Comparison of ENCODE assay signal across 8 mouse cellular contexts in the genomic region with DNA sequence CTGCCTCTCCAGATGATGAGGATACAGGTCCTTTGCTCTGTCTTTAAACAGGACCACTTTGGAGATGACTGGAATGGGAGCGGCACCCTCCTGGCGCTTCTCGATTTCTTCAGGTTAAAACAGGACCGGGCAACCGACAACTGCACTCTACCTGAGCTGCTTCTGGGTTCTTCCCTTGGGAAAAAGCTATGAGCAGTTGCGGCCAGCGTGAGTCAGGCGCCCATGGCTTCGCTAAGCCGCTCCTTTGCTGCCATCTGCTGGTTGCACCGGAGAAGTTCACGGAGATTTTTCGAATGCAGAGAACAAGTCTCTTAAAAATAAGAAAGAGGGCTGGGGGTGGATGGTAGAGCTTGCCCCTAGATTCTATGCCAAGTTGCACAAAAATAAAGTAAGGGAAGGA. TPM values are rescaled to one million over a fixed set of nuclear protein-coding genes. Genes with fewer than 3 reads are reported as not detected.
DNase-seq lines count a peak whose midpoint lies in the region; ATAC-seq and TF ChIP-seq lines count a peak whose summit lies in the region.

No protein-coding gene starts in this region.

- no peaks in the 10 kb centered on the region for H3K36me3 ChIP-seq in neural tube, embryonic 15.5 days

- H3K9me3 ChIP-seq in neural tube, embryonic 15.5 days (replicated peaks), result no peaks in the 10 kb centered on the region

- no peak overlapping the region for H3K27ac ChIP-seq in neural tube, embryonic 15.5 days (replicated peaks)
- no peak overlapping the region for H3K27ac ChIP-seq in bone marrow macrophage, adult 2 months (ENCODE audit: insufficient read depth, low read depth, low read length)
- H3K27ac ChIP-seq in embryonic fibroblast, embryonic 13.5 days (ENCODE audit: insufficient read depth, low read length), result no peak overlapping the region

- intact Hi-C loops in left cerebral cortex, postnatal 4 days (cut with DNase I), result loop anchor here (2.0 kb wide), 1 partner anchor 910 kb away; no protein-coding TSS in a partner anchor

- no peak overlapping the region for H3K4me2 ChIP-seq in neural tube, embryonic 15.5 days

- TF ChIP-seq CTCF in bone marrow macrophage, adult 2 months (IDR thresholded peaks at IDR 0.05; ENCODE audit: low read depth, low read length), result peak; percentile 61
- peak; percentile 78 for TF ChIP-seq CTCF in embryonic fibroblast, embryonic 13.5 days (IDR thresholded peaks at IDR 0.05; ENCODE audit: borderline replicate concordance, insufficient read depth, low read length)

- ATAC-seq in neural tube, embryonic 15.5 days (ENCODE audit: low FRiP score), result no peak

- WGBS in neural tube, embryonic 15.5 days, result under 1% methylated on average over 13 of the region's 13 CpGs

- peaks cover 2% of the 10 kb centered on the region; the same call in 1 of the 2 replicates for H3K4me1 ChIP-seq in neural tube, embryonic 15.5 days
- H3K4me1 ChIP-seq in bone marrow macrophage, adult 2 months (ENCODE audit: control insufficient read depth, insufficient read depth, low read length), result no peaks in the 10 kb centered on the region
- H3K4me1 ChIP-seq in embryonic fibroblast, embryonic 13.5 days (ENCODE audit: control insufficient read depth, insufficient read depth, low read length), result no peaks in the 10 kb centered on the region

- H3K27me3 ChIP-seq in neural tube, embryonic 15.5 days (replicated peaks), result peaks cover 94% of the 10 kb centered on the region

- no peak overlapping the region for H3K9ac ChIP-seq in neural tube, embryonic 15.5 days (replicated peaks)

- peak; percentile 86 for DNase-seq in neural tube, embryonic 10.5 days (ENCODE audit: extremely low spot score, low spot score)
- DNase-seq in kidney, adult 8-10 months, result peak; percentile 25 to 59
- DNase-seq in left cerebral cortex, postnatal 4 days, result peak; percentile 72
- peak; percentile 70 for DNase-seq in ovary, postnatal 36 days (ENCODE audit: low spot score)
- peak; percentile 88 for DNase-seq in urinary bladder, postnatal 14 days (ENCODE audit: low spot score)

- H3K4me3 ChIP-seq in neural tube, embryonic 15.5 days (replicated peaks), result no peak overlapping the region
- no peak overlapping the region for H3K4me3 ChIP-seq in bone marrow macrophage, adult 2 months (ENCODE audit: insufficient read depth, low read length)
- H3K4me3 ChIP-seq in embryonic fibroblast, embryonic 13.5 days (ENCODE audit: insufficient read depth, low read length), result no peak overlapping the region

- TF ChIP-seq POLR2A in bone marrow macrophage, adult 2 months (IDR thresholded peaks at IDR 0.05; ENCODE audit: borderline replicate concordance, low read depth, low read length), result no peak
- no peak for TF ChIP-seq POLR2A in embryonic fibroblast, embryonic 13.5 days (IDR thresholded peaks at IDR 0.05; ENCODE audit: low read depth, low read length)

RNA-seq across cellular contexts. Expression of gene Tbx3, which starts 20.6 kb away (rescaled TPM):
- polyA plus RNA-seq in neural tube, embryonic 15.5 days (2015; fragmentation: Nextera tagmentation; extraction: Ambion mirVana), result 4.1 and 8.4 TPM in 2 replicates
- not detected in 2 replicates for polyA plus RNA-seq in bone marrow macrophage, adult 2 months (2012; ENCODE audit: insufficient read depth, insufficient read length, missing spikeins)
- polyA plus RNA-seq in embryonic fibroblast, embryonic 13.5 days (2011; ENCODE audit: insufficient read length, low read depth, missing spikeins), result 16.8 and 20.9 TPM in 2 replicates
- 1 to 10 TPM; 3.7 to 4.4 TPM for total RNA-seq in left cerebral cortex, postnatal 4 days (2021)
